Mouse (Mus musculus) spleen, adult 2 months (tissue): ENCODE measurements around the gene Shf.

ENCODE experiments used
- CTCF ChIP-seq: fragments of 200-500 bp; IDR thresholded peaks from 2 replicates; pipeline ENCODE4 v1.5.1; 2011; ENCODE audit warnings: mild to moderate bottlenecking, inconsistent platforms; ENCODE audit not compliant: insufficient read depth, insufficient read length, insufficient replicate concordance; ENCODE audit errors: extremely low read depth
- POLR2A ChIP-seq: fragments of 200-500 bp; IDR thresholded peaks from 2 replicates; pipeline ENCODE4 v1.6.1; 2011; ENCODE audit warnings: low read depth, low read length, inconsistent platforms

- TF ChIP-seq POLR2A (no peak), CTCF (no peak)
These were observed 19.7 kb downstream of the Shf start for GRCm38 (mm10) chr2:122349136-122349785.
